In genomic region chr5:107986967-107987834, GRCm38 (mm10) we compare ENCODE assay signal across 8 mouse cellular contexts. TPM values are rescaled to one million over a fixed set of nuclear protein-coding genes. Genes with fewer than 3 reads are reported as not detected.
DNase-seq lines count a peak whose midpoint lies in the region; ATAC-seq lines count a peak whose summit lies in the region.

TSS of gene Fam69a (minus strand) at chr5:107987085.

- no peaks in the 10 kb centered on the region for H3K36me3 ChIP-seq in hindbrain, embryonic 14.5 days (replicated peaks; ENCODE audit: control insufficient read depth, insufficient read depth)
- no peaks in the 10 kb centered on the region for H3K36me3 ChIP-seq in macrophage (ENCODE audit: inconsistent target)

- peak within 1 kb of the TSS; percentile 82 for H3K9ac ChIP-seq in hindbrain, embryonic 14.5 days

- 2% methylated on average over 75 of the region's 91 CpGs for WGBS in hindbrain, embryonic 14.5 days
- under 1% methylated on average over 83 of the region's 91 CpGs for WGBS in macrophage (ENCODE audit: missing documents)

- H3K4me2 ChIP-seq in hindbrain, embryonic 14.5 days (replicated peaks), result peak within 1 kb of the TSS; percentile 60

- H3K27ac ChIP-seq in hindbrain, embryonic 14.5 days, result peak within 1 kb of the TSS; percentile 92
- peak within 1 kb of the TSS; percentile 52 for H3K27ac ChIP-seq in macrophage

- no peaks in the 10 kb centered on the region for H3K9me3 ChIP-seq in hindbrain, embryonic 14.5 days (ENCODE audit: control insufficient read depth, low read length)

- H3K27me3 ChIP-seq in hindbrain, embryonic 14.5 days (ENCODE audit: control insufficient read depth, insufficient read depth, low read length), result no peaks in the 10 kb centered on the region

- peaks cover 16% of the 10 kb centered on the region for H3K4me1 ChIP-seq in hindbrain, embryonic 14.5 days (replicated peaks; ENCODE audit: control insufficient read depth, insufficient read depth, low read length)

- peak; percentile 84 for DNase-seq in R1 (ENCODE audit: low read depth, low spot score)
- DNase-seq in cerebellum, postnatal 14 days, result peak; percentile 93 to 94
- DNase-seq in frontal cortex, postnatal 36 days (ENCODE audit: low spot score in 2 of 2), result peak; percentile 72 to 78
- DNase-seq in hindbrain, embryonic 14.5 days (ENCODE audit: low spot score), result peak; percentile 96
- peak; percentile 56 to 67 for DNase-seq in left cerebral cortex, adult 8-10 months (ENCODE audit: low spot score in 2 of 2)
- peak; percentile 86 for DNase-seq in retina, postnatal 7 days (ENCODE audit: low read depth, low spot score)
- DNase-seq in urinary bladder, adult 18-20 months (ENCODE audit: low spot score in 2 of 2), result peak; percentile 41 to 64

- peak; percentile 95 for ATAC-seq in hindbrain, embryonic 14.5 days (ENCODE audit: low FRiP score)

- H3K4me3 ChIP-seq in hindbrain, embryonic 14.5 days (replicated peaks; ENCODE audit: low read length), result peak within 1 kb of the TSS; percentile 76
- peak within 1 kb of the TSS; percentile 61 for H3K4me3 ChIP-seq in macrophage (ENCODE audit: inconsistent target)

- H3K79me2 ChIP-seq in macrophage (ENCODE audit: inconsistent target), result peaks cover 33% of the 10 kb centered on the region

RNA-seq across cellular contexts. Expression of gene Fam69a, which starts in this region (rescaled TPM):
- polyA plus RNA-seq in hindbrain, embryonic 14.5 days (2014; fragmentation: Nextera tagmentation; extraction: Ambion mirVana), result 68.0 and 70.4 TPM in 2 replicates
- 10 to 100 TPM; 31.2 to 44.1 (median 36.6) TPM for total RNA-seq in left cerebral cortex, adult 8-10 months (2022)
- 10 to 100 TPM in 9 of 26 experiments, 1 to 10 TPM in 17; 2.1 to 13.4 (median 8.8) TPM for total RNA-seq in macrophage (2018; cell fraction: chromatin; rRNA removed)
- total RNA-seq in macrophage (2018; cell fraction: cytosol; rRNA removed), result 10 to 100 TPM in 25 of 26 experiments, 1 to 10 TPM in 1; 9.2 to 20.7 (median 15.0) TPM
- total RNA-seq in macrophage (2018; cell fraction: nucleus; rRNA removed), result 10 to 100 TPM in 25 of 26 experiments, 1 to 10 TPM in 1; 9.0 to 28.6 (median 15.9) TPM
- polyA plus RNA-seq in macrophage (2018), result 9.4 to 24.9 TPM (median 18.7 TPM) in 3 replicates

Comparison
In these comparisons a context has a peak if more than half of its experiments do, and no peak if none do; other contexts are left out.
1. Peak in every context shown above with its lines: DNase-seq, ATAC-seq, H3K4me3 ChIP-seq and H3K27ac ChIP-seq.